Mouse (Mus musculus) kidney, postnatal 14 days (tissue): Measurements from ENCODE around the gene Cdk12.
"Not testable (repeated sequence)": the region's sequence is repeated elsewhere in the genome, so short reads cannot be mapped to it uniquely, and the experiment has no call there.

Experiments used
- DNase-seq: peaks from one replicate; pipeline ENCODE4 v3.0.0; 2022; ENCODE audit warnings: mixed read lengths

Gene Cdk12

GRCm38 (mm10) chr11:98202641-98203350 is at the start of gene Cdk12:
TSS of gene Cdk12 (plus strand) at chr11:98203059.
- peak; percentile 99 for DNase-seq

DNA sequence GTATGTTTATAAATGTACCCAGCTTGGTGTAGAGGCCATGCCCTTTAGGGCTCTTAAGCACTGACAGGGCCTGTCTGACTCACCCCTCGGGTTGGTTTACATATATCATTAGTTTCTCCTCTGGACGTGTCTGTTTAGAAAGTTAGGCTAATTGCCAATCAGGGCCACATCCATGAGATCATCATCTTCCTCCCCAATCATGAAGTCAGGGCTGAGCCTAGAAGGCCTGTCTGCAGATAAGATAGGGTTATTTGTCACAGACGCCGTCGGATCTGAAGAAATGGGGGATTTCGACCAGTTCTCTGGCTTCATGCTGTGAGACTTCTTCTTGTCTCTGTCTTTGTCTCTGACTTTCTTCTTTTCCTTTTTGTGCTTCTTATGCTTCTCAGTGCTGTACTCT is 47.8 kb upstream of the Cdk12 start:
- no peak for DNase-seq

GRCm38 (mm10) chr11:98168400-98168799 is 34.5 kb upstream of the Cdk12 start:
- peak; percentile 26 for DNase-seq

DNA sequence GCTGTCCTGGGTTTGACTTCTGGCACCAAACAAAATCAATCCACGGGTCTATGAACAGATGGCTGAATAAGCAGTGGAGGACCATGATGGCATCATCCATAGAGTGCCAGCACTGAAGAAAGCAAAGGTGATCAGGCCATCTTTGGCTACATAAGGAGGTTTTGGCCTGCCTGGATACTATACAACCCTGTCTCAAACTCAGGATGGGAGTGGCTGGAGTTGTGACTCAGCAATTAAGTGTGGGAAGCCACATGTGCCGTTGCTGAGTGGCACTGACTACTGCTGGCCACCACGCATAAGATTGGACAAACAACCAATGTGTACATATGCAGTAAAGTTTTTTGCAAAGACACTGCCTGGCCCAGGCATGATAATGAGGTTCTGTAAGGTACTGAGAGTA is 20.7 kb upstream of the Cdk12 start:
- DNase-seq: not testable (repeated sequence)

DNA sequence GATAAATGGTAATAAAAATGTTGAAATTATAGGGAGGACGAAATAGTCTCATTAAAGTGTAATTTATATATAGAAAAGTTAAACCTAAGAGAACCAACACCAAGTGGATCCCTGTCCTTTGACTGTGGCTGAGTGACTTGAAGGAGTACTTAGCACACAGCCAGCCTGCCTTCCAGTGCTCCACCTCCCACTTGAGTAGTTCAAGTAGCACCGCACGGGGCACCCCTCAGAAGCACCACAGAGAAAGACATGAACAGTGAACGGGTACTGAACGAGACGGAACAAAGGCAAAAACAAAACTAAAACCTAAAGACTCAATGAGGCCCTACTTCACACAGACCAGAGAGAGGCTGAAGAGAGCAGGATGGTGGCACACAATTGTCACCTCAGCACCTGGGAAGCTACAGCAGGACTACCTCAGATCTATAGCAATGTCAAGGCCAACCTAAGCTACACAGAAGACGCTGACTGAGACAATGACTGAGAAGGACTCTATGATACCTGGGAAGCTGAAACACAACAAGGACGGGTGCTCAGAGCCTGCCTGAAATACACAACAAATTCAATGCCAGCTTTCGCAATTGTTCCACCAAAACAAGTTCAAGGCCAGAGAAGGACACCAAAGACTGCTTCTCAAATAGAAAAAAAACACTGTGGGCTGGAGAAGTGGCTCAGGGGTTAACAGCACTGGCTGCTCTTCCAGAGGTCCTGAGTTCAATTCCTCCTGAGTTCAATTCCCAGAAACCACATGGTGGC is 15.0 kb upstream of the Cdk12 start:
- DNase-seq: no peak

DNA sequence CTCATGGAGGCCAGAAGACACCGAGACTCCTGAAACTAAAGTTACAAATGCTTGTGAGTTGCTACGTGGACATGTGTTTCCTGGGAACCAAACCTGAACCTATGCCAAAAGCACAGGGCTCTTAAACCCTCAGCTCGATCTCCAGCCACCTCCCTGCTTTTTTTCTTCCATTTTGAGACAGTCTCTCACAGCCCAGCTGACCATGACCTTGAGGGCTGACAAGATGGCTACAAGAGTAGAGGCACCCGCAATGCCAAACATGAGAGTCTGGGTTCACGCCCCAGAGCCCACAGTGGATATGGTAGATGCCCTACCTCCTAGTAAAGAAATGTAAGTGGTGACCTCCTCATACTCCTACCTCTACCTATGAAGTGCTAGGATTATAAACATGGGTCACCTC is 12.0 kb upstream of the Cdk12 start:
- no peak for DNase-seq

- peak; percentile 96 for DNase-seq
These were observed 9.7 kb upstream of the Cdk12 start, which contains the start of gene Med1 for GRCm38 (mm10) chr11:98192901-98193805. TSS of gene Med1 (minus strand) at chr11:98193293.

DNA sequence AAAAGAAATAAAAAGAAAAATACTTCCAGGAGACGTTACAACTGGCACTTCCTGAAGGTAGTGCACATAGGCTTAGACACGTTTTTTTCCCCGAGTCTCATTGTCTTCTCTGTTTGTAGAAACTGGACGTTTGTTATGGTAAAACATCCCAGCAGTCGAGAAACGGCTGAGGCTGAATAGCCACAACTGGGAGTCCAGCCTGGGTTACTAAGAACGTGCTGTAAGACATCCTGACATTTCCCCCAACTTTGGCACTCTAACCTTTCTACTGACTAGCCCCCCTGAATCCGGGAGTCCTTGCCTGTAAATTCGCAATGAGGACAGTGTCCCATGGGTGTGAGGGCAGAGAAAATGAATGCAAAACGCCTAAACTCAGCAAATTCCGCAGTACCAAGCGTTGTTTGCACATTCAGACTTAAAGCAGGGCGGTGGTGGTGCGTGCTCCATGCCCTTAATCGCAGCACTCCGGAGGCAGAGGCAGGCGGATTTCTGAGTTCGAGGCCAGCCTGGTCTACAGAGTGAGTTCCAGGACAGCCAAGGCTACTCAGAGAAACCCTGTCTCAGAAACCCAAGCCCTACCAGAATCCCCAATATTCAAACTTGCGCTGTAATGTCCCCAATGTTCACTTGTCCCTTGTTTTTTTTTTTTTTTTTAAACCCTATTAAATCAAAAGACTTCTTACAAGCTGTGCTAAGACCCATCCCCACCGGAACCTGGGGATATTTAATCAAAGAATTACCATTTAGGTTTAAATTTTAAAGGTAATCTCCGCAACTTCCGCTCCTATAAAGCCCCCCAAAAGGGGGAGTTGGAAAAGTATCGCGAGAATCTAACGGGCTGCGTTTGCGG is 843 bp upstream of the Cdk12 start:
- DNase-seq: peak; percentile 46

DNA sequence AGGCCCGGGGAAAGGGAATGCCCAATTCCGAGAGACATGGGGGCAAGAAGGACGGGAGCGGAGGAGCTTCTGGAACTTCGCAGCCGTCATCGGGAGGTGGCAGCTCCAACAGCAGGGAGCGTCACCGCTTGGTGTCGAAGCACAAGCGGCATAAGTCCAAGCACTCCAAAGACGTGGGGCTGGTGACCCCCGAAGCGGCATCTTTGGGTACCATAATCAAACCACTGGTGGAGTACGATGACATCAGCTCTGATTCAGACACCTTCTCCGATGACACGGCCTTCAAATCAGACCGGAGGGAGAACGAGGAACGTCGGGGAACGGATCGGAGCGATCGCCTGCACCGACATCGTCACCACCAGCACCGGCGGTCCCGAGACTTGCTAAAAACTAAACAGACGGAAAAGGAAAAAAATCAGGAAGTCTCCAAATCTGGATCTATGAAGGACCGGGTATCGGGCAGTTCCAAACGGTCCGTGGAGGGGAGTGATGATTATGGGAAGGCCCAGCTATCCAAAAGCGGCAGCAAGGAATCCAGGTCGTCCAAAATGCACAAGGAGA is 572 bp downstream of the Cdk12 start:
- no peak for DNase-seq

DNA sequence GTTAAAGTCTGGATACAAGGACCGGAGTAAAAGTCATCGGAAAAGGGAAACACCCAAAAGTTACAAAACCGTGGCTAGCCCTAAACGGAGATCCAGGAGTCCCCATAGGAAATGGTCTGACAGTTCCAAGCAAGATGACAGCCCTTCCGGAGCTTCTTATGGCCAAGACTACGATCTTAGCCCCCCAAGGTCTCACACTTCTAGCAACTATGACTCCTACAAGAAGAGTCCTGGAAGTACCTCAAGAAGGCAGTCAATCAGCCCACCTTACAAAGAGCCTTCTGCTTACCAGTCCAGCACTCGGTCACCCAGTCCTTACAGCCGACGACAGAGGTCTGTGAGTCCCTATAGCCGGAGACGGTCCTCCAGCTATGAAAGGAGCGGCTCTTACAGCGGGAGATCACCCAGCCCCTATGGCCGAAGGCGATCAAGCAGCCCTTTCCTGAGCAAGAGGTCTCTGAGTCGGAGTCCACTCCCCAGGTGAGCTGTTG is 1.1 kb downstream of the Cdk12 start:
- DNase-seq: peak; percentile 17

DNA sequence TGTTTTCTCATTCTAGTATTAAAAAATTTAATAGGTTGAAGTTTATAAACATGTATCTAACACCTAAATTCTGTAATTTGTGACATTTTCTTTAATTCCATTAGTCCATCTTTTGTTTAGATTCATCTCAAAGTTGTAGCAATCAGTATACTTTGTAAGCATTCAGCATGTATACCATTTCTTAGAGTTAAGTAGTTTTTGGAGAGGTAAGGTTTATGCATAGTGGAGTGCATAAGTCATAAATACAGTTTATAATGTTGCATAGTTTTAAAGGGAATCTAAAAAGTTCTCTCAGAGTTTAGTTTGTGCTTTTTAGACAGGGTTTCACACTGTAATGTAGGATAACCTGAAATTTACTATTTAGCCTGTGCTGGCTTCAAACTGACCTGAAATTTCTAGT is 2.6 kb downstream of the Cdk12 start:
- DNase-seq: no peak

- DNase-seq: not testable (repeated sequence)
These were observed 3.4 kb downstream of the Cdk12 start for GRCm38 (mm10) chr11:98206281-98206680.

DNA sequence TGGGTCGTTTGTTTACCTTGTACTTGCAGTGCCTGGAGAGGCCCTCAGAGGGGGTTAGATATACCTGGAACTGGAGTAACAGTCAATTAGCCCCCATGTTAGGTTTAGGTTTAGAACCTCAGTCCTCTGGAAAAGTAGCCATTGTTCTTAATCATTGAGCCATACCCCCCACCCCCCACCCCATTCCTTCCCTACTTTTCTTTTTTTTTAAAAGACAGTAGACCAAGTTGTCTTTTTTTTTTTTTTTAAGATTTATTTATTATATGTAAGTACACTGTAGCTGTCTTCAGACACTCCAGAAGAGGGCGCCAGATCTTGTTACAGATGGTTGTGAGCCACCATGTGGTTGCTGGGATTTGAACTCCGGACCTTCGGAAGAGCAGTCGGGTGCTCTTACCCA is 6.8 kb downstream of the Cdk12 start:
- not testable (repeated sequence) for DNase-seq

- no peak for DNase-seq
These were observed 10.5 kb downstream of the Cdk12 start for GRCm38 (mm10) chr11:98213311-98213710.

- no peak for DNase-seq
These were observed 23.5 kb downstream of the Cdk12 start for GRCm38 (mm10) chr11:98226349-98226748.

GRCm38 (mm10) chr11:98238416-98238815 is 35.6 kb downstream of the Cdk12 start:
- no peak for DNase-seq

- no peak for DNase-seq
These were observed 36.1 kb downstream of the Cdk12 start for GRCm38 (mm10) chr11:98238995-98239394.

- not testable (repeated sequence) for DNase-seq
These were observed 40.1 kb downstream of the Cdk12 start for GRCm38 (mm10) chr11:98242910-98243309.

- DNase-seq: no peak
These were observed 41.6 kb downstream of the Cdk12 start for GRCm38 (mm10) chr11:98244415-98244814.

DNA sequence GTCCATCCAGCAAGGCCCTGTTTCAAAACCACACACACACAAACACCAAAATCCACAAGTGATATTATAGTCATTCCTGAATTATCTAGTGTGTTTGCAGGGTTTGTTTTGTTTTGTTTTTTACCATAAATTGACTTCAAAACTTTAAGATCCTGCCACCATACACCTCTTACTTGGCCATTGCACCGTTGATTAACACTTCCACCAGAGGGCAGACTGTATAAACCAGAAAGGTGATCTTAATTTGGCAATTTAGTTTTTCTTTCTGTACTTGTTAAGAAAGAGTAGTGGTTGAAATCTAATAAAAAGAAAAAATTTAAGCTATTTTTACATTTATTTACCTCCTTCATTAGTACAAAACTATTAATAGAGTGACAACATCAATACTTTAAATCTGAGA is 44.5 kb downstream of the Cdk12 start:
- no peak for DNase-seq

- DNase-seq: no peak
These were observed 50.9 kb downstream of the Cdk12 start for GRCm38 (mm10) chr11:98253807-98254206.
